Mouse (Mus musculus) neural tube, embryonic 14.5 days (tissue): ENCODE data around the gene Sctr. TPM values are rescaled to one million over a fixed set of nuclear protein-coding genes. Genes with fewer than 3 reads are reported as not detected.

Source experiments
- ATAC-seq: fragments of 200-750 bp; cut with Nextera tagmentation; 2 replicates; pipeline ENCODE4 v1.8.0; 2017; ENCODE audit warnings: low read depth, mild to moderate bottlenecking, moderate TSS enrichment, moderate library complexity
- H3K27ac ChIP-seq: fragments of 300-500 bp; sonication (generic); 2 replicates; pipeline ENCODE4 v1.5.1; 2014; ENCODE audit warnings: low read depth, mild to moderate bottlenecking, control low read depth, low read length, moderate library complexity, mixed read lengths
- H3K27me3 ChIP-seq: fragments of 300-500 bp; sonication (generic); 2 replicates; pipeline ENCODE4 v1.6.1; 2014; ENCODE audit warnings: low read length; ENCODE audit not compliant: control insufficient read depth, insufficient read depth
- H3K36me3 ChIP-seq: fragments of 300-500 bp; sonication (generic); 2 replicates; pipeline ENCODE4 v1.6.1; 2014; ENCODE audit warnings: low read length, mixed read lengths; ENCODE audit not compliant: control insufficient read depth, insufficient read depth
- H3K4me1 ChIP-seq: fragments of 300-500 bp; sonication (generic); 2 replicates; pipeline ENCODE4 v1.6.1; 2014; ENCODE audit warnings: low read length; ENCODE audit not compliant: control insufficient read depth, insufficient read depth
- H3K4me2 ChIP-seq: fragments of 300-500 bp; sonication (generic); 2 replicates; pipeline ENCODE4 v1.6.1; 2014; ENCODE audit warnings: mild to moderate bottlenecking, low read depth, low read length, control low read depth
- H3K4me3 ChIP-seq: fragments of 300-500 bp; sonication (generic); 2 replicates; pipeline ENCODE4 v1.5.1; 2014; ENCODE audit warnings: low read depth, low read length, control low read depth, mixed read lengths
- H3K9ac ChIP-seq: fragments of 300-500 bp; sonication (generic); replicated peaks from 2 replicates; pipeline ENCODE4 v1.6.1; 2014; ENCODE audit warnings: low read depth, mild to moderate bottlenecking, control low read depth, low read length, mixed read lengths
- H3K9me3 ChIP-seq: fragments of 300-500 bp; sonication (generic); 2 replicates; pipeline ENCODE4 v1.6.1; 2016; ENCODE audit warnings: low read length; ENCODE audit not compliant: control insufficient read depth
- WGBS: fragments of 180-500 bp; shearing (Covaris S2); extraction: QIAGEN DNeasy Blood & Tissue Kit; methylation state at CpG from one replicate; pipeline ENCODE4 v1.1.7; 2014; 5-methylcytosine and 5-hydroxymethylcytosine counted together
- polyA plus RNA-seq: library from polyadenylated mRNA; unstranded; fragments of >200 nt; fragmentation: Nextera tagmentation; extraction: Ambion mirVana; gene quantifications from 2 replicates; pipeline ENCODE4 v1.2.1, GENCODE M21; 2014

Sctr gene
- 0.66 and 0.77 TPM in 2 replicates for polyA plus RNA-seq

- H3K4me1 ChIP-seq: peaks cover 4% of the 10 kb centered on the region; the same call in 1 of the 2 replicates
- ATAC-seq: peak; percentile 78
- WGBS: under 1% methylated on average over 38 of the region's 39 CpGs
Observed at GRCm38 (mm10) chr1:120006844-120007790, at the start of gene Sctr. Gene Sctr, plus strand, starts transcription at chr1:120006894.

GRCm38 (mm10) chr1:119957716-119958222, 48.9 kb upstream of the Sctr start:
- no peaks in the 10 kb centered on the region for H3K4me1 ChIP-seq
- no peaks in the 10 kb centered on the region for H3K36me3 ChIP-seq
- H3K27me3 ChIP-seq: no peaks in the 10 kb centered on the region
- H3K4me2 ChIP-seq: no peak overlapping the region
- no peak overlapping the region for H3K27ac ChIP-seq
- no peak overlapping the region for H3K4me3 ChIP-seq
- H3K9me3 ChIP-seq: no peaks in the 10 kb centered on the region
- 72% methylated on average over 9 of the region's 9 CpGs for WGBS
- H3K9ac ChIP-seq: no peak overlapping the region
- no peak for ATAC-seq

More at GRCm38 (mm10) chr1:120006844-120007790, at the start of gene Sctr:
- Histone ChIP-seq H3K4me2 (peak within 1 kb of the TSS; percentile 82), H3K27ac (no peak within 1 kb of the TSS), H3K27me3 (no peaks in the 10 kb centered on the region; the same call in 1 of the 2 replicates), H3K36me3 (no peaks in the 10 kb centered on the region), H3K9me3 (no peaks in the 10 kb centered on the region), H3K9ac (peak within 1 kb of the TSS; percentile 43; the same call in 1 of the 2 replicates), H3K4me3 (peak within 1 kb of the TSS; percentile 33)

- Histone ChIP-seq H3K4me2 (no peak overlapping the region), H3K4me1 (no peaks in the 10 kb centered on the region), H3K27ac (no peak overlapping the region), H3K9me3 (no peaks in the 10 kb centered on the region), H3K4me3 (no peak overlapping the region), H3K27me3 (no peaks in the 10 kb centered on the region), H3K36me3 (no peaks in the 10 kb centered on the region), H3K9ac (no peak overlapping the region)
- 92% methylated on average over 4 of the region's 4 CpGs for WGBS
- no peak for ATAC-seq
Observed at GRCm38 (mm10) chr1:119959464-119959863, 47.2 kb upstream of the Sctr start.

GRCm38 (mm10) chr1:119959920-119960319, 46.8 kb upstream of the Sctr start:
- H3K9me3 ChIP-seq: no peaks in the 10 kb centered on the region
- no peaks in the 10 kb centered on the region for H3K36me3 ChIP-seq
- no peak for ATAC-seq
- H3K27ac ChIP-seq: no peak overlapping the region
- no peak overlapping the region for H3K4me2 ChIP-seq
- H3K4me1 ChIP-seq: no peaks in the 10 kb centered on the region
- H3K4me3 ChIP-seq: no peak overlapping the region
- no peak overlapping the region for H3K9ac ChIP-seq
- 66% methylated on average over 7 of the region's 7 CpGs for WGBS
- no peaks in the 10 kb centered on the region for H3K27me3 ChIP-seq

GRCm38 (mm10) chr1:119965804-119966514, 40.7 kb upstream of the Sctr start:
- ATAC-seq: no peak
- H3K36me3 ChIP-seq: no peaks in the 10 kb centered on the region
- H3K4me1 ChIP-seq: no peaks in the 10 kb centered on the region
- WGBS: 63% methylated on average over 12 of the region's 12 CpGs
- no peak overlapping the region for H3K27ac ChIP-seq
- H3K9me3 ChIP-seq: no peaks in the 10 kb centered on the region
- H3K4me2 ChIP-seq: no peak overlapping the region
- no peak overlapping the region for H3K4me3 ChIP-seq
- no peak overlapping the region for H3K9ac ChIP-seq
- H3K27me3 ChIP-seq: no peaks in the 10 kb centered on the region

- H3K4me1 ChIP-seq: no peaks in the 10 kb centered on the region
- no peak overlapping the region for H3K9ac ChIP-seq
- 43% methylated on average over 4 of the region's 4 CpGs for WGBS
- H3K4me3 ChIP-seq: no peak overlapping the region
- H3K27ac ChIP-seq: no peak overlapping the region
- no peaks in the 10 kb centered on the region for H3K36me3 ChIP-seq
- ATAC-seq: no peak
- no peak overlapping the region for H3K4me2 ChIP-seq
- H3K27me3 ChIP-seq: no peaks in the 10 kb centered on the region
- H3K9me3 ChIP-seq: no peaks in the 10 kb centered on the region
Observed at GRCm38 (mm10) chr1:119973117-119973516, 33.6 kb upstream of the Sctr start.

GRCm38 (mm10) chr1:119975141-119975540, 31.6 kb upstream of the Sctr start:
- Histone ChIP-seq H3K9ac (no peak overlapping the region), H3K4me1 (no peaks in the 10 kb centered on the region), H3K9me3 (no peaks in the 10 kb centered on the region), H3K4me3 (no peak overlapping the region), H3K27ac (no peak overlapping the region), H3K36me3 (no peaks in the 10 kb centered on the region), H3K4me2 (no peak overlapping the region), H3K27me3 (no peaks in the 10 kb centered on the region)
- 86% methylated on average over 4 of the region's 4 CpGs for WGBS
- ATAC-seq: no peak

GRCm38 (mm10) chr1:119986555-119986954, 20.1 kb upstream of the Sctr start:
- H3K4me3 ChIP-seq: no peak overlapping the region
- H3K9me3 ChIP-seq: no peaks in the 10 kb centered on the region
- ATAC-seq: no peak
- H3K27me3 ChIP-seq: no peaks in the 10 kb centered on the region
- H3K4me2 ChIP-seq: no peak overlapping the region
- no peaks in the 10 kb centered on the region for H3K36me3 ChIP-seq
- no peak overlapping the region for H3K27ac ChIP-seq
- no peaks in the 10 kb centered on the region for H3K4me1 ChIP-seq
- WGBS: 90% methylated on average over 5 of the region's 5 CpGs
- no peak overlapping the region for H3K9ac ChIP-seq
